Mouse (Mus musculus): ENCODE results near the gene Gm3854. TPM values are rescaled to one million over a fixed set of nuclear protein-coding genes. Genes with fewer than 3 reads are reported as not detected.
"Not testable (repeated sequence)": the region's sequence is repeated elsewhere in the genome, so short reads cannot be mapped to it uniquely, and the experiment has no call there.

Gm3854 gene
- 8.1 and 8.5 TPM in 2 replicates for polyA plus RNA-seq (2015; fragmentation: Nextera tagmentation; extraction: Ambion mirVana)

DNA sequence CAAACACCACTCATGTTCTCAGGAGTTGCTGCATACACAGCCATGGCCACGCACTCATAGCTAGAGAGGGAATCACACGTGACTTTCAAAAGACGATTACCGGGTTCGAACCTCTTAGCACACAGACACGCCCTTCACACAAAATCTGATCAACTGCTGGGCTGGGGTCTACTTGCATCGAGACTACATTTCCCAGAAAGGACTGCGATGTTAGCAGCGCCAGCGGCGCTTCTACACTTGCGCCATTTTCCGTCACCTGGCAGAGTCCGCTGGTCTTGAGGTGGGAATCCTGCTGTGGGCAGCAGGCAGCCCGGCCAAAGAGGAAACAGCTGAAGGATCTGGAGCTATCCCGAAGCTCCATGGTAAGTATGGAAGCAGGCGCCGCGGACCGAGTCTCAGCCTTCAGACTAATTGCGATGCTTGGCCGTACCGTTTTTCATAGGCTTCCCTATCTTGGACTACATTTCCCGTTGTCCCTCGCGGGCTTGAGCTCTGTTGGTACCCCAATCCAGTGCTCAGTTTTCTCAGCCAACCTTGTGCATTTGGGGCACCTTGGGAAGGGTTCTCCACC is at the start of gene Gm3854:
TSS of gene Gm3854 (plus strand) at position 259 of the 571 bp plus-strand sequence.
- H3K9ac ChIP-seq: peak within 1 kb of the TSS; percentile 72
- H3K27me3 ChIP-seq: no peaks in the 10 kb centered on the region
- under 1% methylated on average over 26 of the region's 26 CpGs for WGBS
- peak; percentile 94 for ATAC-seq (ENCODE audit: low FRiP score, low read depth)
- H3K4me1 ChIP-seq (replicated peaks): peaks cover 7% of the 10 kb centered on the region
- H3K36me3 ChIP-seq: no peaks in the 10 kb centered on the region
- H3K9me3 ChIP-seq: no peaks in the 10 kb centered on the region
- H3K27ac ChIP-seq (replicated peaks): peak within 1 kb of the TSS; percentile 94
- H3K4me2 ChIP-seq: peak within 1 kb of the TSS; percentile 63
- H3K4me3 ChIP-seq: peak within 1 kb of the TSS; percentile 73

DNA sequence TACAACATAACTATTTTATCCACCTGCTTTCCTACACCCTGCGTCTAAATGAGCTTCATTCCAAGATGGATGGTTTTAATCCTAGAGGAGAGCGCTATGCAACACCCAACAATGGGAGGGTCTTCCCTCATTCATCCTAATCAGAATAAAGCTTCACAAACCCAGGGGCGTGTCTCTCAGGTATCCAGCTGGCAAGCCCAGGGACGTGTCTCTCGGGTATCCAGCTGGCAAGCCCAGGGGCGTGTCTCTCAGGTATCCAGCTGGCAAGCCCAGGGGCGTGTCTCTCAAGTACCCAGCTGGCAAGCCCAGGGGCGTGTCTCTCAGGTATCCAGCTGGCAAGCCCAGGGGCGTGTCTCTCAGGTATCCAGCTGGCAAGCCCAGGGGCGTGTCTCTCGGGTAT is 42.8 kb upstream of the Gm3854 start:
- H3K36me3 ChIP-seq: peaks cover 57% of the 10 kb centered on the region
- H3K9ac ChIP-seq; H3K27ac ChIP-seq (replicated peaks); ATAC-seq (ENCODE audit: low FRiP score, low read depth); H3K4me3 ChIP-seq; H3K27me3 ChIP-seq; H3K9me3 ChIP-seq; H3K4me1 ChIP-seq (replicated peaks); H3K4me2 ChIP-seq: not testable (repeated sequence)
- WGBS: 81% methylated on average over 11 of the region's 11 CpGs

DNA sequence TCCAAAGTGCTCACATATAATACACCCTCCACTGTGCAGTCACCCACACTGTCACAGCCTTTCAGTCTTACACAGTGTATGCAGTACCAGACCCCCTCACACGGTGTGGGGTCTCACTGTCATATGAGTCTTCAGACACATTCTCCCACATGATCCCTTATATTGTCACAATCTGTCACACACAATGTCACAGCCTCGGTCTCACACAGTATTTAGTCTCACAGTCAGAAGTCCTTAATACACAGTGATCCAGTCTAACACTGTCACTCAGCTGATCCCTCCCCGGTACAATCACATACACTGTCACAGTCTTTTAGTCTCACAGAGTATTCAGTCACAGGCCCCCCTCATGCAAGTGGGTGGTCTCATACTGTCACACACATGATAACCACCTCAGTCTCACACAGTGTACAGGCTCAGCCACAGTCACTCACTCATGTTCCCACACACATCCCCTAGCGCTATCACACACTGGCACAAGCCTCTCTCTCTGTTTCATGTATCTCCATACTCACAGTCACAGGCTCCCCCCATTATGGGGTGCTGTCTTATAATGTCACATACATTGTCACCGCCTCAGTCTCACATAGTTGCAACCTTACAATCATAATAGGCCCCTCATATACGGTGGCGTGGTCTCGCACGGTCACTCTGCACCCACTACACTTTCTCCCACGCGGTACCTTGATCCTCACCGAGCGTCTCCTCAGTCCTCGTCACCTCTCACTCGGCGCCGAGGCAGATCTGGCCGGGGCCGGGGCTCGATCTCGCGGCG is 12.9 kb upstream of the Gm3854 start:
- Histone ChIP-seq H3K4me2 (peak overlapping the region; percentile 72), H3K9me3 (no peaks in the 10 kb centered on the region), H3K4me1 (replicated peaks) (peaks cover 11% of the 10 kb centered on the region), H3K27me3 (no peaks in the 10 kb centered on the region), H3K4me3 (peak overlapping the region; percentile 67), H3K27ac (replicated peaks) (peak overlapping the region; percentile 93), H3K36me3 (peaks cover 12% of the 10 kb centered on the region), H3K9ac (peak overlapping the region; percentile 82)
- peak; percentile 90 for ATAC-seq (ENCODE audit: low FRiP score, low read depth)
- 12% methylated on average over 23 of the region's 23 CpGs for WGBS

DNA sequence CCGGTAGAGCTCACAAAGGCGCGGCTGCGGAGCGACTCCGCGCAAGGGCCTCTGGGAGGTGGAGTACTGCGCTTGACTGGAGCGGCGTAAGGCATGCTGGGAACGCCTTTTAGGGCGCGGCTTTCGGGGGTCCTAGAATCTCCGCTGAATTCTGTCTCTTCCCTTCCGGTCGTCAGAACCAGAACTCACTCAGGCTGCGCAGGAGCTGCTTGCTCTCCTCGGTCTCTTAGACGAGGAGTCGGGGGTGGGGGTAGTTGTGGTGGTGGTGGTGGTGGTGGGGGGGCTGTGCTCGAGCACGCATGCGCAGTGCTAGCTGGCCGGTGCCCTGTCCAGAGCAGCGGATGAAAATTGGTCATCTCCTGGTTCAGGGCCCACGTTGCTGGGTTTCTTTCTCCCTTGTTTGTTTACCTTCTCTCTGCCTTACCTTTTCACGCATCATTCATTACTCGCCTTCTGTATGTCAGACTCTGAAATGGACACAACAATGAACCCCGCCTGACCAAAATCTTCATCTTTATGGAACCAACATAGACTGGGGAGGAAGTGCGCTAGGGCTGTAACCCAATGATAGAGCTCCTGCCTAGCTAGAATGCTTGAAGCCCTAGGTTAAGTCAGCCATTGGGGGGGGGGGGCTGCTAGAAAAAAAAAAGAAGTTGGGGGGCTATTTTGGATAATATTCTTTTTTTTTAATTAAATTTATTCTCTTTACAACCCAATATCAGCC is 12.2 kb upstream of the Gm3854 start, which contains the start of gene Zfp583:
TSS of gene Zfp583 (minus strand) at position 53 of the 724 bp plus-strand sequence.
- Histone ChIP-seq H3K9me3 (no peaks in the 10 kb centered on the region), H3K4me3 (peak within 1 kb of the TSS; percentile 67), H3K4me1 (replicated peaks) (peaks cover 11% of the 10 kb centered on the region), H3K27me3 (no peaks in the 10 kb centered on the region), H3K36me3 (peaks cover 11% of the 10 kb centered on the region), H3K27ac (replicated peaks) (peak within 1 kb of the TSS; percentile 93), H3K4me2 (peak within 1 kb of the TSS; percentile 72), H3K9ac (peak within 1 kb of the TSS; percentile 82)
- peak; percentile 94 for ATAC-seq (ENCODE audit: low FRiP score, low read depth)
- WGBS: 5% methylated on average over 30 of the region's 31 CpGs

DNA sequence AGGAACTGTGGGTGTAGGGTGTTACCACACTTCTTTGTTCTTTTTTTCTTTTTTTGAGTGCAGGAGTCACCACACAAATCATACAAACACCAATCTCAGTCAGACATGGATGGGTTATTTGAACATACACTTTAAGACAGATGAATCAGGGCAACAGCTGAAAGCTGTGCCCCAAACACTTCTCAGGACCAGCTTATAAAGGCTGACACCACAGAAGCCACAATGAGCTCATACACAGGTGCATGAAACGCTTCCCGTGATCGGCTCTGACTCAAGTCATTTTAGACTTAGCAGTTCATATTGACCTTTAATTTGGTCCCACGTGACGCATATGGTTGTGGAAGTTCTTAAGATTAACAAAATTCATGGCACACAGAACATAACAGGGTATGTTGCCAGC is 3.7 kb upstream of the Gm3854 start:
- 84% methylated on average over 5 of the region's 5 CpGs for WGBS
- Histone ChIP-seq H3K4me1 (replicated peaks) (peaks cover 7% of the 10 kb centered on the region), H3K9me3 (no peaks in the 10 kb centered on the region), H3K27ac (replicated peaks) (no peak overlapping the region), H3K4me2 (no peak overlapping the region), H3K36me3 (no peaks in the 10 kb centered on the region), H3K9ac (no peak overlapping the region), H3K27me3 (0 out of 2 replicates have a peak, but pooled peaks cover 3% of the 10 kb centered on the region), H3K4me3 (no peak overlapping the region)
- ATAC-seq (ENCODE audit: low FRiP score, low read depth): no peak

DNA sequence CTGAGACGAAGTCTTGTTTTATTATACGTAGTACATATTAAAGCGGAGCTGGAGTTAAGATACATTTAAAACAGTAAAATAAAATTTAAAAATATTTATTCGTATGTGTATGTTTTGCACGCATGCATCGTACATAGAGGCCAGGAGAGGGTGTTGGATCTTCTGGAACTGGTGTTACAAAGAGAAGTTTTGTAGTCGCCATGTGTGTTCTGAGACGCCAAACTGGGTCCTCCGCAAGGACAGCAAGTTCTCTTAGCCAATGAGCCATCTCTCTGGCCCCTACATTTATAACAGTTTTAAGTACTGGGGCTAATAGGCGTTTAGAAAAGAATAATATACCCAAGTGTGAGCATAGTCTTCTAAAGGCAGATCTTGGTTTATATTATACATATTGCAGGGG is 565 bp downstream of the Gm3854 start:
- 30% methylated on average over 10 of the region's 10 CpGs for WGBS
- Histone ChIP-seq H3K4me2 (peak overlapping the region; percentile 63), H3K4me1 (replicated peaks) (peaks cover 7% of the 10 kb centered on the region), H3K4me3 (peak overlapping the region; percentile 73), H3K9ac (peak overlapping the region; percentile 72), H3K9me3 (no peaks in the 10 kb centered on the region), H3K27ac (replicated peaks) (peak overlapping the region; percentile 94), H3K27me3 (no peaks in the 10 kb centered on the region), H3K36me3 (no peaks in the 10 kb centered on the region)
- ATAC-seq (ENCODE audit: low FRiP score, low read depth): peak; percentile 19; the same call in 1 of the 2 replicates

DNA sequence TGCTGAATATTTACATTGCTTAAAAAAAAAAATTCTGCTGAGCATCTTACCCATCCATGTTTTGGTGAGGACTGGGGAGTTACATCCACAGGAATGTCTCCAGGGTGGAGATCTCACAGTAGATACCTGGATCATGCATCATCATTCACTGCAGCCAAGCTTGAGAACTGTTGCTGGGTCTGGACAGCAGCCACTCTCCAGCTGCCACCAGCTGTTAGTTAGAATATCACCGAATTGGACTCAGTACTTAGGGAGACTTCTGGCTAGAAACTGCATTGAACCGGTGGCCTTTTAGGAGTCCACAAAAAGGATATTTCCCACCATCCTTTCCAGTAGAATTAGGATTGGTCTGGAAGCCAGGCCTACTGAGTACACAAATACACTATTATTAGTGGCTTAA is 14.6 kb downstream of the Gm3854 start:
- Histone ChIP-seq H3K36me3 (peaks cover 17% of the 10 kb centered on the region), H3K27ac (replicated peaks) (no peak overlapping the region), H3K9me3 (no peaks in the 10 kb centered on the region), H3K4me2 (no peak overlapping the region), H3K27me3 (no peaks in the 10 kb centered on the region), H3K4me3 (no peak overlapping the region), H3K9ac (no peak overlapping the region), H3K4me1 (replicated peaks) (no peaks in the 10 kb centered on the region)
- WGBS: 79% methylated on average over 2 of the region's 2 CpGs
- no peak for ATAC-seq (ENCODE audit: low FRiP score, low read depth)

DNA sequence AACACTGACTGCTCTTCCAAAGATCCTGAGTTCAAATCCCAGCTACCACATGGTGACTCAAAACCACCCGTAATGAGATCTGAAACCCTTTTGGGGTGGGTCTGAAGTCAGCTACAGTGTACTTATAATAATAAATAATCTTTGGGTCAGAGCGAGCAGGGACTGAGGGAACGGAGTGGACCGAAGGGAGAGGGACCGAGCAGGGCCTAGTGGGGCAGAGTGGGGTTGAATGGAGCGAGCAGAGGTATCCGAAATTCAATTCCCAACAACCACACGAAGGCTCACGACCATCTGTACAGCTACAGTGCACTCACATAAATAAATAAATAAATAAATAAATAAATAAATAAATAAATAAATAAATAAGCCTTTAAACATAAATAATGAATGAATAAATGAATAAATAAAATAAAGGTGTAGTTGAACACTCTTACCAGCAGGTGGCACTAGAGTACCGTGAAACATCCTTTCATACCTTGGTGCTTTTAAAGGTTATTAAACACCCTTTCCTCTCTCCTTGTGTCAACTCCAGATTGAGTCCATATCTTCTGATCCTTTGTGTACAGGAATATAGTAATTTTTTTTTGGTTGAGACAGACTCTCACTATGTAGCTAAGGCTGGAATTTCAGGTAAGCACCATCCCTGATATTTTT is 15.5 kb downstream of the Gm3854 start:
- Histone ChIP-seq H3K27ac (replicated peaks) (peak overlapping the region; percentile 28; the same call in 1 of the 2 replicates), H3K36me3 (peaks cover 8% of the 10 kb centered on the region), H3K4me1 (replicated peaks) (peaks cover 6% of the 10 kb centered on the region), H3K27me3 (no peaks in the 10 kb centered on the region), H3K4me3 (no peak overlapping the region), H3K9ac (no peak overlapping the region), H3K4me2 (no peak overlapping the region), H3K9me3 (no peaks in the 10 kb centered on the region)
- 52% methylated on average over 10 of the region's 10 CpGs for WGBS
- no peak for ATAC-seq (ENCODE audit: low FRiP score, low read depth)

DNA sequence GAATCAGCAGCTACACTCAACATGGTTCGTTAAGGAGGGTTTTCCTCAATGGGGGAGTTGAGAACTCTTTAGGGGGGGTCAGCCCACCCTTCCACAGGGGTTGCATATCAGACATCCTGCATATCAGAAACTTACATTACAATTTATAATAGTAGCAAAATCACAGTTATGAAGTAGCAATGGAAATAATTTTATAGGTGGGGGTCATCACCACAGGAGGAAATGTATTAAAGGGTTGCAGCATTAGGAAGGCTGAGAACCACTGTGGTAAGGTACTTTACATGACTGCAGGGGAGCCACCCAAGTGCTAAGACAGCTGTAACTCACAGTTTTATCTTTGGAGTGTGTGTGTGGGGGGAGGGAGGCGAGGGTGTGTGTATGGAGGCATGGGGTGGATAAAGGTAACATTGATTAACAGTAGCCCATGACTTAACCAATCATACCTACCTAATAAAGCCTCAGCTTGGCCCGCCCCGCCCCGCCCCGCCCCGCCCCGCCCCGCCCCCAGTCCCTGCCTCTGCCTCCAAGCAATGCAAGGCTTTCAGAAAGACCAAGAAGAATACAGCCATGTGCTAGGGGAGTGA is 17.0 kb downstream of the Gm3854 start:
- Histone ChIP-seq H3K4me3 (no peak overlapping the region), H3K27me3 (no peaks in the 10 kb centered on the region), H3K4me1 (replicated peaks) (peaks cover 16% of the 10 kb centered on the region), H3K27ac (replicated peaks) (no peak overlapping the region), H3K9ac (no peak overlapping the region), H3K9me3 (no peaks in the 10 kb centered on the region), H3K4me2 (no peak overlapping the region), H3K36me3 (no peaks in the 10 kb centered on the region)
- ATAC-seq (ENCODE audit: low FRiP score, low read depth): no peak
- 9% methylated on average over 9 of the region's 9 CpGs for WGBS

DNA sequence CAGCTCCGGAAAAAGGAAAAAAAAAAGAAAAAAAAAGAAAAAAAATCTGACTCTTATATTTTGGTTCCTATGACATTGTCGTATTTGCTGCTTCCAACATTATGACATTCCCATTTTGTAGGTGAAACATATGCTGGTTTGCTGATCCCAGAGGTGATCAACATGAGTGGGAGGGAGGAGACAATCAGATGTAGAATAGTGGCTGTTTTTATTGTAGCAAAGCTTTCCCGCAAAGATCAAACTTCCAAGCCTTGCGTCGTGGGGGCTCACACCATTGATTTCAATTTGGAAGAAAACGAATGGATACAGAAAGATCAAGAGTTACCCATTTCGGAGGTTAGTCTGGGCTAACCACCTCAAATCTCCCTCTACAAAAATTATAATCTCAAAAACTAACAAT is 18.2 kb downstream of the Gm3854 start:
- peak overlapping the region; percentile 58 for H3K4me2 ChIP-seq
- H3K4me3 ChIP-seq: peak overlapping the region; percentile 44
- WGBS: 20% methylated on average over 7 of the region's 7 CpGs
- H3K36me3 ChIP-seq: no peaks in the 10 kb centered on the region
- peak overlapping the region; percentile 64 for H3K9ac ChIP-seq
- no peaks in the 10 kb centered on the region for H3K27me3 ChIP-seq
- ATAC-seq (ENCODE audit: low FRiP score, low read depth): no peak
- peak overlapping the region; percentile 93 for H3K27ac ChIP-seq (replicated peaks)
- peaks cover 16% of the 10 kb centered on the region for H3K4me1 ChIP-seq (replicated peaks)
- H3K9me3 ChIP-seq: no peaks in the 10 kb centered on the region

DNA sequence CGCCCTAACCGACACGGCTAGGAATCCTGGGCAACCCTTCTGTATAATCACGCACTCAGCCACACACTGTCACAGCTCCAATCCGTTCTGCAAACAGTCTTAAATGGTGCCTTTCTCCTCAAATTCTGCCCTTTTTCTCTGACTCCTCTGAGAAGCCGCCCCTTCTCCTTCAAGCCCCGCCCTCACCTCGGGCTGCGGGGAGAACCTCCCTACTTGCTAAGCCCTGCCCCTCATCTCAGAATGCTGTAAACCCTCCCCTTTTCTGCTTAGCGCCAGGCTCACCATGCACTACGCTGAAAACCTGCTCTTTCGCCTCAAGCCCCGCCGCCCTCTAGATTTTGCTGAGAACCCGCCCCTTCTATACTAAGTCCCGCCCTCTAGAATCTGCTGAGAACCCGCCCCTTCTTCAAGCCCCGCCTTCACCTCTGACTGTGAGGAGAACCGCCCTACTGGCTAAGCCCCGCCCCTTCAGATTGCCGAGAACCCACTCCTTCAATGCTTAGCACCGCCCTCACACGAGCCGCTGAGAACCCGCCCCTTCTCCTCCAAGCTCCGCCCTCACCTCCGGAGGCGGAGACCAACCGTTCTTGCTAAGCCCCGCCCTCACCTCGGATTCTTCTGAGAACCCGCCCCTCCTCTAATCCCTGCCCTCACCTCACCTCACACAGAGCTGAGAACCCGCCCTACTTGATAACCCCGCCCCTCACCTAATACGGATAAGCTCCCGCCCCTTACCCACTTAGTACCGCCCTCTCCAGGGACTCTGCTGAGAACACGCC is 18.9 kb downstream of the Gm3854 start:
- Histone ChIP-seq H3K27me3 (no peaks in the 10 kb centered on the region), H3K4me1 (replicated peaks) (peaks cover 16% of the 10 kb centered on the region), H3K27ac (replicated peaks) (peak overlapping the region; percentile 93), H3K4me3 (peak overlapping the region; percentile 44), H3K9ac (peak overlapping the region; percentile 64), H3K36me3 (no peaks in the 10 kb centered on the region), H3K4me2 (peak overlapping the region; percentile 58), H3K9me3 (no peaks in the 10 kb centered on the region)
- ATAC-seq (ENCODE audit: low FRiP score, low read depth): peak; percentile 93
- WGBS: under 1% methylated on average over 38 of the region's 38 CpGs
